Mouse (Mus musculus) midbrain, embryonic 10.5 days (tissue): ENCODE measurements around the gene Kcnc3. TPM values are rescaled to one million over a fixed set of nuclear protein-coding genes. Genes with fewer than 3 reads are reported as not detected.

ENCODE experiments used
- DNase-seq: peaks from one replicate; pipeline ENCODE4 v3.0.0-alpha.2; 2017; ENCODE audit warnings: low spot score
- H3K27ac ChIP-seq: fragments of 300-500 bp; sonication (generic); replicated peaks from 2 replicates; pipeline ENCODE4 v1.5.1; 2016; ENCODE audit warnings: mild to moderate bottlenecking
- H3K27me3 ChIP-seq: fragments of 300-500 bp; sonication (generic); 2 replicates; pipeline ENCODE4 v1.6.1; 2016; ENCODE audit warnings: low read depth, mild to moderate bottlenecking; ENCODE audit not compliant: poor library complexity, severe bottlenecking
- H3K36me3 ChIP-seq: fragments of 300-500 bp; sonication (generic); 2 replicates; pipeline ENCODE4 v1.6.1; 2016; ENCODE audit warnings: mild to moderate bottlenecking, moderate library complexity
- H3K4me1 ChIP-seq: fragments of 300-500 bp; sonication (generic); 2 replicates; pipeline ENCODE4 v1.6.1; 2016
- H3K4me3 ChIP-seq: fragments of 300-500 bp; sonication (generic); 2 replicates; pipeline ENCODE4 v1.5.1; 2016; ENCODE audit warnings: mild to moderate bottlenecking, moderate library complexity
- H3K9me3 ChIP-seq: fragments of 300-500 bp; sonication (generic); replicated peaks from 2 replicates; pipeline ENCODE4 v1.6.1; 2016; ENCODE audit warnings: mild to moderate bottlenecking
- WGBS: fragments of 180-500 bp; shearing (Covaris S2); methylation state at CpG from one replicate; pipeline ENCODE4 v1.1.7; 2016; 5-methylcytosine and 5-hydroxymethylcytosine counted together
- polyA plus RNA-seq: library from polyadenylated mRNA; unstranded; fragments of >200 nt; fragmentation: Nextera tagmentation; extraction: Ambion mirVana; gene quantifications from 2 replicates; pipeline ENCODE4 v1.2.1, GENCODE M21; 2016

Kcnc3 gene
- polyA plus RNA-seq, 1 experiment from 2014 or later: 1.1 TPM

GRCm38 (mm10) chr7:44572956-44573484, 17.4 kb upstream of the Kcnc3 start:
- Histone ChIP-seq H3K9me3 (no peaks in the 10 kb centered on the region), H3K27me3 (no peaks in the 10 kb centered on the region; the same call in 1 of the 2 replicates), H3K4me3 (no peak overlapping the region), H3K36me3 (no peaks in the 10 kb centered on the region), H3K4me1 (peaks cover 15% of the 10 kb centered on the region), H3K27ac (no peak overlapping the region)
- DNase-seq: no peak
- 80% methylated on average over 5 of the region's 5 CpGs for WGBS

- Histone ChIP-seq H3K36me3 (no peaks in the 10 kb centered on the region), H3K4me1 (peaks cover 11% of the 10 kb centered on the region), H3K27me3 (no peaks in the 10 kb centered on the region; the same call in 1 of the 2 replicates), H3K27ac (no peak overlapping the region), H3K9me3 (0 out of 2 replicates have a peak, but pooled peaks cover 4% of the 10 kb centered on the region), H3K4me3 (no peak overlapping the region)
- 49% methylated on average over 5 of the region's 5 CpGs for WGBS
- DNase-seq: no peak
Observed at GRCm38 (mm10) chr7:44576333-44576844, 14.1 kb upstream of the Kcnc3 start.

GRCm38 (mm10) chr7:44581637-44582036, 8.8 kb upstream of the Kcnc3 start:
- 79% methylated on average over 6 of the region's 6 CpGs for WGBS
- no peaks in the 10 kb centered on the region for H3K36me3 ChIP-seq
- 0 out of 2 replicates have a peak, but pooled peaks cover 4% of the 10 kb centered on the region for H3K9me3 ChIP-seq
- peaks cover 5% of the 10 kb centered on the region for H3K4me1 ChIP-seq
- no peak overlapping the region for H3K27ac ChIP-seq
- DNase-seq: no peak
- peaks cover 16% of the 10 kb centered on the region for H3K27me3 ChIP-seq
- no peak overlapping the region for H3K4me3 ChIP-seq

- Histone ChIP-seq H3K9me3 (0 out of 2 replicates have a peak, but pooled peaks cover 4% of the 10 kb centered on the region), H3K36me3 (no peaks in the 10 kb centered on the region), H3K4me1 (peaks cover 15% of the 10 kb centered on the region), H3K27ac (no peak overlapping the region), H3K27me3 (peaks cover 26% of the 10 kb centered on the region), H3K4me3 (no peak overlapping the region)
- DNase-seq: no peak
- WGBS: 85% methylated on average over 5 of the region's 5 CpGs
Observed at GRCm38 (mm10) chr7:44582709-44583108, 7.8 kb upstream of the Kcnc3 start.

GRCm38 (mm10) chr7:44583146-44583545, 7.3 kb upstream of the Kcnc3 start:
- Histone ChIP-seq H3K27ac (no peak overlapping the region), H3K27me3 (peaks cover 31% of the 10 kb centered on the region), H3K4me1 (peaks cover 20% of the 10 kb centered on the region), H3K9me3 (0 out of 2 replicates have a peak, but pooled peaks cover 3% of the 10 kb centered on the region), H3K4me3 (no peak overlapping the region), H3K36me3 (no peaks in the 10 kb centered on the region)
- WGBS: 90% methylated on average over 1 of the region's 1 CpGs
- DNase-seq: no peak

- Histone ChIP-seq H3K9me3 (no peaks in the 10 kb centered on the region), H3K4me1 (peaks cover 32% of the 10 kb centered on the region), H3K4me3 (no peak overlapping the region), H3K27ac (no peak overlapping the region), H3K36me3 (no peaks in the 10 kb centered on the region), H3K27me3 (peaks cover 42% of the 10 kb centered on the region)
- DNase-seq: no peak
- WGBS: 85% methylated on average over 4 of the region's 4 CpGs
Observed at GRCm38 (mm10) chr7:44584265-44584804, 6.1 kb upstream of the Kcnc3 start.

- Histone ChIP-seq H3K4me3 (no peak overlapping the region), H3K4me1 (peaks cover 38% of the 10 kb centered on the region), H3K27me3 (peaks cover 48% of the 10 kb centered on the region), H3K9me3 (no peaks in the 10 kb centered on the region), H3K36me3 (no peaks in the 10 kb centered on the region), H3K27ac (no peak overlapping the region)
- DNase-seq: no peak
- 90% methylated on average over 6 of the region's 6 CpGs for WGBS
Observed at GRCm38 (mm10) chr7:44584921-44585320, 5.5 kb upstream of the Kcnc3 start.

- 96% methylated on average over 6 of the region's 6 CpGs for WGBS
- H3K27ac ChIP-seq: no peak overlapping the region
- H3K27me3 ChIP-seq: peaks cover 55% of the 10 kb centered on the region
- no peak overlapping the region for H3K4me3 ChIP-seq
- peaks cover 43% of the 10 kb centered on the region for H3K4me1 ChIP-seq
- H3K9me3 ChIP-seq: no peaks in the 10 kb centered on the region
- no peak for DNase-seq
- H3K36me3 ChIP-seq: no peaks in the 10 kb centered on the region
Observed at GRCm38 (mm10) chr7:44585606-44586005, 4.9 kb upstream of the Kcnc3 start.

GRCm38 (mm10) chr7:44586518-44586917, 3.9 kb upstream of the Kcnc3 start:
- H3K4me3 ChIP-seq: peak overlapping the region; percentile 72
- no peaks in the 10 kb centered on the region for H3K36me3 ChIP-seq
- H3K4me1 ChIP-seq: peaks cover 52% of the 10 kb centered on the region
- peaks cover 64% of the 10 kb centered on the region for H3K27me3 ChIP-seq
- H3K9me3 ChIP-seq: no peaks in the 10 kb centered on the region
- 11% methylated on average over 19 of the region's 19 CpGs for WGBS
- peak overlapping the region; percentile 71 for H3K27ac ChIP-seq
- DNase-seq: peak; percentile 60

GRCm38 (mm10) chr7:44586930-44587329, 3.5 kb upstream of the Kcnc3 start:
- under 1% methylated on average over 18 of the region's 18 CpGs for whole genome bisulfite sequencing
- Histone ChIP-seq H3K27me3 (peaks cover 68% of the 10 kb centered on the region), H3K4me3 (peak overlapping the region; percentile 72), H3K36me3 (no peaks in the 10 kb centered on the region), H3K4me1 (peaks cover 56% of the 10 kb centered on the region), H3K9me3 (no peaks in the 10 kb centered on the region), H3K27ac (peak overlapping the region; percentile 71)
- DNase-seq: peak; percentile 84

- WGBS: 39% methylated on average over 6 of the region's 6 CpGs
- DNase-seq: no peak
- H3K9me3 ChIP-seq: no peaks in the 10 kb centered on the region
- H3K27me3 ChIP-seq: peaks cover 76% of the 10 kb centered on the region
- no peak overlapping the region for H3K27ac ChIP-seq
- no peaks in the 10 kb centered on the region for H3K36me3 ChIP-seq
- peak overlapping the region; percentile 72 for H3K4me3 ChIP-seq
- H3K4me1 ChIP-seq: peaks cover 64% of the 10 kb centered on the region
Observed at GRCm38 (mm10) chr7:44587676-44588075, 2.8 kb upstream of the Kcnc3 start.

- no peak for DNase-seq
- Histone ChIP-seq H3K36me3 (no peaks in the 10 kb centered on the region), H3K4me1 (peaks cover 70% of the 10 kb centered on the region), H3K27me3 (peaks cover 82% of the 10 kb centered on the region), H3K4me3 (peak overlapping the region; percentile 72), H3K27ac (peak overlapping the region; percentile 49), H3K9me3 (no peaks in the 10 kb centered on the region)
- 13% methylated on average over 12 of the region's 12 CpGs for WGBS
Observed at GRCm38 (mm10) chr7:44588338-44588737, 2.1 kb upstream of the Kcnc3 start.

- peaks cover 88% of the 10 kb centered on the region for H3K27me3 ChIP-seq
- 0% methylated on average over 33 of the region's 33 CpGs for WGBS
- peak overlapping the region; percentile 72 for H3K4me3 ChIP-seq
- DNase-seq: peak; percentile 85
- H3K36me3 ChIP-seq: no peaks in the 10 kb centered on the region
- no peaks in the 10 kb centered on the region for H3K9me3 ChIP-seq
- peak overlapping the region; percentile 49 for H3K27ac ChIP-seq
- peaks cover 78% of the 10 kb centered on the region for H3K4me1 ChIP-seq
Observed at GRCm38 (mm10) chr7:44589149-44589548, 1.3 kb upstream of the Kcnc3 start.
